Mouse (Mus musculus): ENCODE measurements around the gene Gm20388.

DNA sequence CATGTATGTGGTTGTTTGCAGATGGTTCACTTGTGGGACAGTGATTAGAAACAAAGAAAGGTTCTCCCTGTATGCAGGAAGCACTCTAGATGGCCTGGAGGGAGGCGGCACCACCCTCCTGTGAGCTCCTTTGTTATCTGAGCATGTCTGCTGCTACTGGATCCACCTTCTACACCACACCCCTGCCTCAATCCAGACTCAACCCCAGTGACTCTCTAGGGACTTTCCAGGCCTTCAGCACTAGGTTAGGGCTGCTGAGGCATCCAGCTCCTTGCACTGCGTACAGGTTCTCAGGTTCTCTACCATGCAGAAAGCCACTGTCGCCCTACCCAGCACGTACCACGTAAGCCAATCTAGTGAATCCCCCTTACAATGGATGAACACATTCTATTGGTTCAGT lies 3811.6 kb downstream of the Gm20388 start:
- TF ChIP-seq CTCF (IDR thresholded peaks at IDR 0.05; ENCODE audit: low read depth) = no peak
- no peak for TF ChIP-seq EP300 (IDR thresholded peaks at IDR 0.05; ENCODE audit: low read depth)

All from liver, embryonic 14.5 days (tissue).